11 mouse cellular contexts compared by ENCODE assay signal in the genomic region with DNA sequence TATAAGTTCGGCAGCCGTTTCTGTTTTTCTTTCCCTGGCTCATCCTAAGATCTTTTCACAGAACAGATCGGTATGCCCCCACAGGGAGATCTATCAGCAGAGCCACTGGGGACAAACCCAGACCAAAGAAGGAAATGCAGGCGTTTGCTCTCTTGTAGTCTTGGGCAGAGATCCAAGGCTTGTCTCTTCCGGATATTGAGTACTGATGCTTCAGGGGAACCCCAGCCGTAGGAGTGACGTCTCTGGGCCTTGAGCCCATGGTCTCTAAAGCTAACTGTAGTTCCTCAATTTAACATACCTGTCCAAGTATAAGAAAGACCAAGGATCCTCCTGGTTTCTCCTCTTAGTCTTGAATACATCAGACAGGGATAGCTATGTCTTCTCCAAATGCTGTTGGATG. TPM values are rescaled to one million over a fixed set of nuclear protein-coding genes. Genes with fewer than 3 reads are reported as not detected.
DNase-seq lines count a peak whose midpoint lies in the region; ATAC-seq lines count a peak whose summit lies in the region.
"Had no signal": no experiment of that assay in that cellular context is flagged by ENCODE, and none has a peak within 500 bp of the region (broad histone marks: within the 10 kb centered on the region; RNA-seq: fewer than 3 reads in every experiment).

No protein-coding gene starts in this region.

- H3K27me3 ChIP-seq in kidney, embryonic 14.5 days (ENCODE audit: control insufficient read depth, insufficient read depth, low read length): no peaks in the 10 kb centered on the region
- H3K27me3 ChIP-seq: limb, embryonic 15.5 days had no signal

- peak; percentile 35 for DNase-seq in kidney, adult 11 months
- DNase-seq in MN1 (ENCODE audit: low spot score) (peak; percentile 39), adipocyte (ENCODE audit: low spot score) (no peak)
- DNase-seq in cerebellum, postnatal 14 days: no peak
- DNase-seq in left cerebral cortex, postnatal 25 days (ENCODE audit: low spot score in 2 of 2): no peak

- ATAC-seq in kidney, embryonic 14.5 days (ENCODE audit: low FRiP score, low TSS enrichment): no peak
- ATAC-seq in hematopoietic stem cell, adult 5-6 weeks (replicated peaks in 1 of 2; ENCODE audit: insufficient read depth in 1 of 2, low FRiP score in 2 of 2, low TSS enrichment in 1 of 2, low read depth in 1 of 2, poor library complexity in 2 of 2, severe bottlenecking in 2 of 2): peak; percentile 33 to 68
- ATAC-seq in megakaryocyte, adult 5-6 weeks (ENCODE audit: poor library complexity, severe bottlenecking): peak; percentile 34
- ATAC-seq: hindbrain, postnatal 0 days had no signal

- H3K4me3 ChIP-seq in kidney, embryonic 14.5 days (ENCODE audit: low read length): no peak overlapping the region
- H3K4me3 ChIP-seq: erythroblast, embryonic 14.5 days; limb, embryonic 15.5 days had no signal

- WGBS in kidney, embryonic 14.5 days: 62% methylated on average over 7 of the region's 7 CpGs

- H3K4me2 ChIP-seq in kidney, embryonic 14.5 days (replicated peaks; ENCODE audit: low read depth, low read length): no peak overlapping the region
- H3K4me2 ChIP-seq: limb, embryonic 15.5 days had no signal

- no peaks in the 10 kb centered on the region for H3K9me3 ChIP-seq in kidney, embryonic 14.5 days (ENCODE audit: control insufficient read depth, low read length)
- H3K9me3 ChIP-seq: limb, embryonic 15.5 days had no signal

- H3K9ac ChIP-seq in kidney, embryonic 14.5 days (ENCODE audit: low read depth, low read length): no peak overlapping the region
- H3K9ac ChIP-seq: limb, embryonic 15.5 days had no signal

- H3K27ac ChIP-seq in kidney, embryonic 14.5 days (ENCODE audit: low read depth, low read length): no peak overlapping the region
- H3K27ac ChIP-seq: hindbrain, postnatal 0 days; limb, embryonic 15.5 days had no signal

- H3K4me1 ChIP-seq in kidney, embryonic 14.5 days (ENCODE audit: control insufficient read depth, insufficient read depth, low read length): peaks cover 20% of the 10 kb centered on the region

- intact Hi-C loops in left cerebral cortex, postnatal 25 days (cut with DNase I): no loop called here

- H3K36me3 ChIP-seq in kidney, embryonic 14.5 days (ENCODE audit: control insufficient read depth, insufficient read depth, low read length): no peaks in the 10 kb centered on the region
- H3K36me3 ChIP-seq: limb, embryonic 15.5 days had no signal

RNA-seq across cellular contexts. Expression of gene Csrp1, which starts 6.1 kb away (rescaled TPM):
- polyA plus RNA-seq in kidney, embryonic 14.5 days (2014; fragmentation: Nextera tagmentation; extraction: Ambion mirVana): 109 and 114 TPM in 2 replicates
- 148 and 162 TPM in 2 replicates for total RNA-seq in hematopoietic stem cell, adult 5-6 weeks (2017)
- total RNA-seq in megakaryocyte, adult 5-6 weeks (2015): 86.2 and 87.6 TPM in 2 replicates
- total RNA-seq in megakaryocyte, adult 5-6 weeks (2017): 99.9 and 100 TPM in 2 replicates
- 100 to 1,000 TPM; 179 to 206 TPM for total RNA-seq in left cerebral cortex, postnatal 25 days (2021)

RNA-seq across cellular contexts. Expression of gene Phlda3, which starts 40.0 kb away (rescaled TPM):
- polyA plus RNA-seq in kidney, embryonic 14.5 days (2014; fragmentation: Nextera tagmentation; extraction: Ambion mirVana): 85.6 and 102 TPM in 2 replicates
- total RNA-seq in hematopoietic stem cell, adult 5-6 weeks (2017): 2.6 TPM in 1 of 2 replicates, not detected in the other
- total RNA-seq in megakaryocyte, adult 5-6 weeks (2015): 0.75 TPM in 1 of 2 replicates, not detected in the other
- total RNA-seq in megakaryocyte, adult 5-6 weeks (2017): 0.22 and 1.2 TPM in 2 replicates
- 10 to 100 TPM; 20.0 to 20.3 TPM for total RNA-seq in left cerebral cortex, postnatal 25 days (2021)

RNA-seq across cellular contexts. Expression of gene Tnni1, which starts 53.3 kb away (rescaled TPM):
- polyA plus RNA-seq in kidney, embryonic 14.5 days (2014; fragmentation: Nextera tagmentation; extraction: Ambion mirVana): 18.3 and 20.3 TPM in 2 replicates
- 0.88 TPM in 1 of 2 replicates, not detected in the other for total RNA-seq in hematopoietic stem cell, adult 5-6 weeks (2017)
- total RNA-seq in megakaryocyte, adult 5-6 weeks (2015): 0.36 and 0.45 TPM in 2 replicates
- total RNA-seq in megakaryocyte, adult 5-6 weeks (2017): not detected in 2 replicates
- 1 to 10 TPM; 2.5 to 3.4 TPM for total RNA-seq in left cerebral cortex, postnatal 25 days (2021)
- polyA plus RNA-seq: erythroblast, embryonic 14.5 days had no signal

Comparison
In these comparisons a context has a peak if more than half of its experiments do, and no peak if none do; other contexts are left out.
1. DNase-seq: peak in kidney, adult 11 months (single experiment) and MN1 (single experiment); none in cerebellum, postnatal 14 days (0 of 2), adipocyte (single experiment) and left cerebral cortex, postnatal 25 days (0 of 2).